Mouse (Mus musculus) thymus, adult 2 months (tissue): ENCODE data around the gene Armc7. TPM values are rescaled to one million over a fixed set of nuclear protein-coding genes. Genes with fewer than 3 reads are reported as not detected.
"Not testable (repeated sequence)": the region's sequence is repeated elsewhere in the genome, so short reads cannot be mapped to it uniquely, and the experiment has no call there.

Source experiments
- DNase-seq: peaks from one replicate; pipeline ENCODE4 v3.0.0; 2021
- H3K27ac ChIP-seq: fragments of 200-500 bp; 2 replicates; pipeline ENCODE4 v1.5.1; 2012; ENCODE audit warnings: low read length, control low read depth; ENCODE audit not compliant: control insufficient read depth, insufficient read depth
- H3K27me3 ChIP-seq: fragments of 200-500 bp; 2 replicates; pipeline ENCODE4 v1.6.1; 2012; ENCODE audit warnings: mild to moderate bottlenecking, low read length, moderate library complexity, mixed read lengths; ENCODE audit not compliant: control insufficient read depth, insufficient read depth
- H3K36me3 ChIP-seq: fragments of 200-500 bp; 2 replicates; pipeline ENCODE4 v1.6.1; 2012; ENCODE audit warnings: mild to moderate bottlenecking, low read length, moderate library complexity; ENCODE audit not compliant: control insufficient read depth, insufficient read depth
- H3K4me1 ChIP-seq: fragments of 200-500 bp; replicated peaks from 2 replicates; pipeline ENCODE4 v1.6.1; 2012; ENCODE audit warnings: low read length; ENCODE audit not compliant: control insufficient read depth, insufficient read depth
- H3K4me3 ChIP-seq: fragments of 200-500 bp; 2 replicates; pipeline ENCODE4 v1.5.1; 2012; ENCODE audit warnings: mild to moderate bottlenecking, low read length, control low read depth, moderate library complexity; ENCODE audit not compliant: control insufficient read depth, insufficient read depth
- CTCF ChIP-seq: fragments of 200-500 bp; IDR thresholded peaks from 2 replicates; pipeline ENCODE4 v1.5.1; 2012; ENCODE audit warnings: mild to moderate bottlenecking, control low read depth, low read length, moderate library complexity, borderline replicate concordance; ENCODE audit not compliant: control insufficient read depth, poor library complexity, insufficient read depth; ENCODE audit errors: extremely low read depth
- POLR2A ChIP-seq: fragments of 200-500 bp; IDR thresholded peaks from 2 replicates; pipeline ENCODE4 v1.6.1; 2012; ENCODE audit warnings: mild to moderate bottlenecking, low read length, control low read depth, moderate library complexity; ENCODE audit not compliant: control insufficient read depth, poor library complexity, insufficient read depth; ENCODE audit errors: extremely low read depth
- WGBS: fragments of 180-500 bp; shearing (Covaris S2); methylation state at CpG from one replicate; pipeline ENCODE4 v1.1.7; 2018; 5-methylcytosine and 5-hydroxymethylcytosine counted together
- polyA plus RNA-seq: library from polyadenylated mRNA; depleted of rRNA; stranded (reverse); fragments of >200 nt; gene quantifications from 2 replicates; pipeline ENCODE4 v1.2.3, GENCODE M21; 2012

Armc7 gene
- polyA plus RNA-seq, 1 experiment, result 91.3 TPM

- peaks cover 43% of the 10 kb centered on the region for H3K4me1 ChIP-seq
- H3K4me3 ChIP-seq, result peak overlapping the region; percentile 86
- no peaks in the 10 kb centered on the region for H3K27me3 ChIP-seq
- H3K27ac ChIP-seq, result peak overlapping the region; percentile 84
- H3K36me3 ChIP-seq, result peaks cover 19% of the 10 kb centered on the region; the same call in 1 of the 2 replicates
- peak; percentile 35; the same call in 1 of the 2 replicates for TF ChIP-seq POLR2A
- TF ChIP-seq CTCF, result 0 out of 2 replicates have a peak, but pooled peaks have one; percentile 35
- under 1% methylated on average over 28 of the region's 28 CpGs for whole genome bisulfite sequencing
- no peak for DNase-seq
Measured at GRCm38 (mm10) chr11:115475758-115476237, 331 bp downstream of the Armc7 start.

DNA sequence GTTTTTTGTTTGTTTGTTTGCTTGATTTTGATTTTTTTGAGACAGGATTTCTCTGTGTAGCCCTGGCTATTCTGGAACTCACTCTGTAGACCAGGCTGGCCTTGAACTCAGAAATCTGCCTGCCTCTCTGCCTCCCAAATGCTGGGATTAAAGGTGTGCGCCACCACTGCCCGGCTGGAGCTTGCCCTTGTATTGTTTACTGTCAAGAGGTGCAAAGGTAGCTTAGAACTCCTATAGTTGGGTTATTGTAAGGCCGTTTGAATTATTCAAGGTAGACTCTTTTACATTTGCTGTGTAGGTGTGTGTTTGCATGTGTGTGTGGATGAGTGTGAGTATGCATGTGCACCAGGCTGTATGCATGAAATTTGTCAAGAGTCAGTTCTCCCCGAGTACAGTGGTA is 1.2 kb downstream of the Armc7 start:
- WGBS, result 65% methylated on average over 4 of the region's 4 CpGs
- not testable (repeated sequence) for DNase-seq, H3K27me3 ChIP-seq
- Histone ChIP-seq H3K27ac (peak overlapping the region; percentile 59), H3K36me3 (peaks cover 19% of the 10 kb centered on the region; the same call in 1 of the 2 replicates), H3K4me3 (peak overlapping the region; percentile 86), H3K4me1 (peaks cover 47% of the 10 kb centered on the region)

DNA sequence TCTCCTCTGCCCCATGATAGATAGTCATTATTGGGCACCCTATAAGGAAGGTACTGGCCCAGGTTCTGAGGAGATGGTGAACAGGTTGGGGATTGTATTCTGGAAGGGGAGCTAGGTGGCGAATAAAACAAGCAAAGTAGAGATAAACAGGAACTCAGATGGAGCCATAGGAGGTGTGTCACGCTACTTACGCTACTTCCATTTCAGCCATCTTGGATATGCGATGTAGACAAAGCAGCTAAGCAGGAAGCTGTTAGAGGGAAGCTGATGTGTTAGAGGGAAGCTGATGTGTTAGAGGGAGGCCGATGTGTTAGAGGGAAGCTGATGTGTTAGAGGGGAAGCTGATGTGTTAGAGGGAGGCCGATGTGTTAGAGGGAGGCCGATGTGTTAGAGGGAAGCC is 1.9 kb downstream of the Armc7 start:
- H3K4me1 ChIP-seq, result peaks cover 53% of the 10 kb centered on the region
- 40% methylated on average over 7 of the region's 7 CpGs for WGBS
- H3K27me3 ChIP-seq, DNase-seq: not testable (repeated sequence)
- peaks cover 17% of the 10 kb centered on the region; the same call in 1 of the 2 replicates for H3K36me3 ChIP-seq
- peak overlapping the region; percentile 27; the same call in 1 of the 2 replicates for H3K4me3 ChIP-seq
- peak overlapping the region; percentile 59 for H3K27ac ChIP-seq

DNA sequence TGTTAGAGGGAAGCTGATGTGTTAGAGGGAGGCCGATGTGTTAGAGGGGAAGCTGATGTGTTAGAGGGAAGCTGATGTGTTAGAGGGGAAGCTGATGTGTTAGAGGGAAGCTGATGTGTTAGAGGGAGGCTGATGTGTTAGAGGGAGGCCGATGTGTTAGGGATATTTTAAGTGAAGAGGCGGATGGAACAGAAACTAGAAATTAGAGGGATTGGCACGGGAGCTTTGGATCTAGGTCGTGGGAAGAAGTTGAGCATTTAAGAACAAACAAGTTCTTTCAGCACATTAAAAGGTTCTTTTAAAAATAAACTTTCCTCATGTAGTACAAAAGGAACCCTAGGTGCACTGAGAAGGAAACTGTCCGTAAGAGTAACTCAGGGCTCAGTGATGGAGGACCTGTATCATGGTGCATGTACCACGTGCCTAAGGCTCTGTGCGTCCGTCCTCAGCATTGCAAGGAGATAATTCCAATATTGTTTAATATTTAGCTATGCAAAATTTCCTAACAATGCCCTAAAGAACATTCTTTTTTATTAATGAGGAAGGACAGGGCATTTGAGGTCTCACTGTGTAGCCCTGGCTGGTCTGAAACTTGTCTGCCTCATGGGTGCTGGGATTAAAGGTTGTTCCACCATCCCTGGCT is 3.0 kb downstream of the Armc7 start:
- Histone ChIP-seq H3K27me3 (no peaks in the 10 kb centered on the region), H3K36me3 (peaks cover 6% of the 10 kb centered on the region; the same call in 1 of the 2 replicates), H3K4me3 (peak overlapping the region; percentile 37), H3K27ac (peak overlapping the region; percentile 22; the same call in 1 of the 2 replicates), H3K4me1 (peaks cover 45% of the 10 kb centered on the region)
- no peak for DNase-seq
- no peak for TF ChIP-seq POLR2A
- TF ChIP-seq CTCF, result no peak
- 69% methylated on average over 9 of the region's 9 CpGs for WGBS

DNA sequence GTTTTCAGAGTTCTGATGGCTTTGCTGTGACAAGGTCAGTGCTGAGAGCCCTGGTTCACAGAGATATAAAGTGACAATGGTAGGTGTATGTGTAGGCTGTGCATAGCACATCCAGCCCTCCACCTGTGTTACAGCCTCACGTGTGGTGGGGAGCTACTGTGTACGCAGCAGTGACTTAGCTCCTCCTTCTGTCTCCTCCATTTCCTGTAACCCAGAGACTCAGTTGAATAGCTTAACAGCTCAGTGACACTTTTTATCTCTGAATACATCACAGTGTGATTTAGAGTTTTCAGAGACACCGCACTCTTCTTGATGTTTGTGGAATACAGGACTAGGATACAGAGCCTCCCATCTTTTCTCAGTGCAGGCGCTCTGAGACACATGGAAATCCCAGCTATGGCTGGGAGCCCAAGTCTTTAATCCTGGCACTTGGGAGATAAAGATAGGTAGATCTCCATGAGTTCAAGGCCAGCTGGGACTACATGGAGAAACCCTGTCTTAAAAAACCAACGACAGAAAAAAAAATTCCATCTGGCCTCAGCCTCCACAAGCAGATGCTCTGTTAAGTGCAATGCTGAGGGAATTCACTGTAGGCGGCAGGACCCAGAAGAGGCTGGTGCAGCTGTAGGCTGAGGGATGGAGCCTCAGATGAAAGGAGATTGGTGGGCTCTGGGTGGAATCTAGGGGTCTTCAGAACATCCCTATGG is 6.2 kb downstream of the Armc7 start:
- peaks cover 19% of the 10 kb centered on the region for H3K36me3 ChIP-seq
- H3K4me1 ChIP-seq, result peaks cover 27% of the 10 kb centered on the region
- WGBS, result 44% methylated on average over 6 of the region's 6 CpGs

DNA sequence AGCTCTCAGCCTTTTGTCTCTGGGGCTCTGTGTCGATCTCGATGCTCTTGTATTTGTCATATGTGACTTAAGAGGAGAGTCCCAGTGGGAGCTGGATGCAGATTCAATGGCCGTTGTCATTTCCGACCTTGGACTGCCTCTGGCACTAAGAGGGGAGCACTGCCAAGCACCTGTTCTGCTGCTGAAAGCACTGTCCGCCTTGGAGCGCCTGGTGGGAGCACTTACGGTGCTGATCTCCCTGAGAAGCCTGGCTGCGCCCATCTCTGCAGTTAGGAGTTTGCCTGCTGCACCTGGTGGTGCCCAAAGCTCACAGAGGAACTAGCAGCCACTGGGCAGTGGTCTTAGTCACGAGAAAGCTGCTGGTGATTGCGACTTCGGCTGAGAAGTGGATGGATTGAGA is 7.8 kb downstream of the Armc7 start:
- 90% methylated on average over 11 of the region's 11 CpGs for WGBS
- no peaks in the 10 kb centered on the region for H3K27me3 ChIP-seq
- no peak overlapping the region for H3K4me3 ChIP-seq

More for the DNA sequence above, 6.2 kb downstream of the Armc7 start:
- peak; percentile 55 for DNase-seq
- Histone ChIP-seq H3K27me3 (no peaks in the 10 kb centered on the region), H3K27ac (peak overlapping the region; percentile 62), H3K4me3 (no peak overlapping the region)
- no peak for TF ChIP-seq CTCF
- no peak for TF ChIP-seq POLR2A

DNA sequence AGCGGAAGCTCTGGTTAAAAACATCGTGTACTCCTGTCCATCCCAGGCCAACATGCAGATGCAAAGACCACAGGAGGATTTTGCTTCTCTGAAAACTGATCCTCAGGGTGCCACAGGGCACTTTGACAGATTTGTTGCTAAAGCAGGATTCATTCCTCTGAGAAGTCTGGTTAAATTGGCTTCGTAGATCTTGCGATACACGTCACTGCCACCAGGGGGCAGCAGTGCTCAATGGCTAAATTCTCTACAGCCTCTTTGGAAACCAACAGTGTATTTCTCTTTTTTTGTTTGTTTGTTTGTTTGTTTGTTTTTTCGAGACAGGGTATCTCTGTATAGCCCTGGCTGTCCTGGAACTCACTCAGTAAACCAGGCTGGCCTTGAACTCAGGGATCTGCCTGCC is 8.3 kb downstream of the Armc7 start:
- Histone ChIP-seq H3K27ac (no peak overlapping the region), H3K36me3 (peaks cover 21% of the 10 kb centered on the region), H3K4me3 (no peak overlapping the region), H3K27me3 (no peaks in the 10 kb centered on the region), H3K4me1 (peaks cover 16% of the 10 kb centered on the region)
- peak; percentile 81 for DNase-seq
- no peak for TF ChIP-seq CTCF
- no peak for TF ChIP-seq POLR2A
- whole genome bisulfite sequencing, result 24% methylated on average over 6 of the region's 6 CpGs

More for the DNA sequence above, 7.8 kb downstream of the Armc7 start:
- H3K36me3 ChIP-seq, result peaks cover 19% of the 10 kb centered on the region
- no peak for TF ChIP-seq POLR2A
- TF ChIP-seq CTCF, result no peak
- H3K4me1 ChIP-seq, result peaks cover 20% of the 10 kb centered on the region
- no peak overlapping the region for H3K27ac ChIP-seq
- no peak for DNase-seq
